Mouse (Mus musculus) E14TG2a.4 (cell line): ENCODE measurements around the gene Arid4b.

Source experiments
- CTCF ChIP-seq: conservative IDR thresholded peaks from 2 replicates; pipeline ENCODE4 v1.5.1; 2014; ENCODE audit warnings: low read length
- NANOG ChIP-seq: IDR thresholded peaks from 2 replicates; pipeline ENCODE4 v1.6.1; 2014; ENCODE audit warnings: borderline replicate concordance, low read length, mixed read lengths

DNA sequence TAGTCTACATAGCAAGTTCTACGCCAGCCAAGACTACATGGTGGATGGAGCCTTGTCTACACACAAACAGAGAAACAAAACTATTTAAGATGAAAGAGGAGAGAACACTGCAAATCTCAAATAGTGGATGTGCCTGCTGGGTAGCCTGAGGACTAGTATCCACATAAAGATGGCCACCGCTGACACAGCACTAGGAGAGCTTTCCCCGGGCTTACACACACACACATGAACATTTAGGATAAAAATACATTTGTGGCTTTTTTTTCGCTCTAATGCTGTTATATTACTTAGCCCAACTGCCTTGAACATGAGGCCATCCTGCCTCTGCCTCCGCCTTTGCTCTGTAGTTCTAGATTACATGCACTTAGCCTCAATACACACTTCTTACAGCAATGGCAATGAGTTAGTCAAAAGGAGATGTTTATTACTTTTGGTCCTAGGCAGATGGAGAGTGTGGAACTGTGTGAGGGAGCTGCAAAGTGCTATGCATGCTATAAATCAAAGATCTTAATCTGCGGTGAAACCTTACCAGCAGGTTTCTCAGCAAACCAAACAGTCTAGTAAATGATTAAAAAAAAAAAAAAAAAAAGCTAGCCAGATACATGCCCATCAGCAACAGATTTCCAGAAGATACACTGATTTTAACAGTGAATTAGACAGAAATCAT lies 36.7 kb upstream of the Arid4b start:
- TF ChIP-seq CTCF (no peak), NANOG (no peak)
